Mouse (Mus musculus) embryonic facial prominence, embryonic 11.5 days (tissue): Measurements from ENCODE around the gene Tmem50a. TPM values are rescaled to one million over a fixed set of nuclear protein-coding genes. Genes with fewer than 3 reads are reported as not detected.

Experiments used
- ATAC-seq: fragments of 200-750 bp; cut with Nextera tagmentation; replicated peaks from 2 replicates; pipeline ENCODE4 v1.8.0; 2017; ENCODE audit warnings: low read depth; ENCODE audit not compliant: insufficient number of reproducible peaks, low FRiP score, low TSS enrichment
- DNase-seq: peaks from one replicate; pipeline ENCODE4 v3.0.0-alpha.2; 2015; ENCODE audit warnings: low spot score
- H3K27ac ChIP-seq: fragments of 300-500 bp; sonication (generic); replicated peaks from 2 replicates; pipeline ENCODE4 v1.5.1; 2014; ENCODE audit warnings: mild to moderate bottlenecking, low read depth, low read length, control low read depth
- H3K27me3 ChIP-seq: fragments of 300-500 bp; sonication (generic); 2 replicates; pipeline ENCODE4 v1.6.1; 2014; ENCODE audit warnings: mild to moderate bottlenecking, low read length, moderate library complexity, mixed read lengths; ENCODE audit not compliant: control insufficient read depth, insufficient read depth
- H3K36me3 ChIP-seq: fragments of 300-500 bp; sonication (generic); replicated peaks from 2 replicates; pipeline ENCODE4 v1.6.1; 2014; ENCODE audit warnings: low read depth, mild to moderate bottlenecking, low read length, moderate library complexity, mixed read lengths; ENCODE audit not compliant: control insufficient read depth, insufficient read depth
- H3K4me1 ChIP-seq: fragments of 300-500 bp; sonication (generic); 2 replicates; pipeline ENCODE4 v1.6.1; 2014; ENCODE audit warnings: low read length, mixed read lengths; ENCODE audit not compliant: control insufficient read depth, insufficient read depth
- H3K4me2 ChIP-seq: fragments of 300-500 bp; sonication (generic); 2 replicates; pipeline ENCODE4 v1.6.1; 2014; ENCODE audit warnings: low read depth, mild to moderate bottlenecking, control low read depth, low read length, moderate library complexity
- H3K4me3 ChIP-seq: fragments of 300-500 bp; sonication (generic); 2 replicates; pipeline ENCODE4 v1.5.1; 2014; ENCODE audit warnings: low read depth, low read length, control low read depth
- H3K9ac ChIP-seq: fragments of 300-500 bp; sonication (generic); replicated peaks from 2 replicates; pipeline ENCODE4 v1.6.1; 2014; ENCODE audit warnings: mild to moderate bottlenecking, control low read depth, low read length
- H3K9me3 ChIP-seq: fragments of 300-500 bp; sonication (generic); replicated peaks from 2 replicates; pipeline ENCODE4 v1.6.1; 2016; ENCODE audit warnings: mild to moderate bottlenecking, low read length, inconsistent platforms, mixed read lengths; ENCODE audit not compliant: control insufficient read depth
- WGBS: fragments of 180-500 bp; shearing (Covaris S2); extraction: QIAGEN DNeasy Blood & Tissue Kit; methylation state at CpG from one replicate; pipeline ENCODE4 v1.1.7; 2014; 5-methylcytosine and 5-hydroxymethylcytosine counted together
- polyA plus RNA-seq: library from polyadenylated mRNA; unstranded; fragments of >200 nt; fragmentation: Nextera tagmentation; extraction: Ambion mirVana; gene quantifications from 2 replicates; pipeline ENCODE4 v1.2.1, GENCODE M21; 2014

The Tmem50a gene
- polyA plus RNA-seq, 1 experiment from 2014 or later: 148 TPM

- DNase-seq: no peak
- H3K4me1 ChIP-seq: no peaks in the 10 kb centered on the region; the same call in 1 of the 2 replicates
- H3K27ac ChIP-seq: no peak overlapping the region
- ATAC-seq: no peak
- H3K36me3 ChIP-seq: no peaks in the 10 kb centered on the region
- no peak overlapping the region for H3K9ac ChIP-seq
- WGBS: 20% methylated on average over 8 of the region's 9 CpGs
- no peaks in the 10 kb centered on the region for H3K9me3 ChIP-seq
- no peak overlapping the region for H3K4me3 ChIP-seq
- 0 out of 2 replicates have a peak, but pooled peaks cover 5% of the 10 kb centered on the region for H3K27me3 ChIP-seq
- no peak overlapping the region for H3K4me2 ChIP-seq
Observed at GRCm38 (mm10) chr4:134868490-134868889, 46.3 kb downstream of the Tmem50a start.

- H3K27me3 ChIP-seq: 0 out of 2 replicates have a peak, but pooled peaks cover 5% of the 10 kb centered on the region
- ATAC-seq: no peak
- 84% methylated on average over 10 of the region's 10 CpGs for whole genome bisulfite sequencing
- H3K27ac ChIP-seq: no peak overlapping the region
- H3K4me3 ChIP-seq: no peak overlapping the region
- no peak overlapping the region for H3K9ac ChIP-seq
- H3K4me2 ChIP-seq: no peak overlapping the region
- H3K9me3 ChIP-seq: no peaks in the 10 kb centered on the region
- DNase-seq: no peak
- no peaks in the 10 kb centered on the region for H3K36me3 ChIP-seq
- no peaks in the 10 kb centered on the region; the same call in 1 of the 2 replicates for H3K4me1 ChIP-seq
Observed at GRCm38 (mm10) chr4:134868065-134868464, 46.8 kb downstream of the Tmem50a start.

GRCm38 (mm10) chr4:134867661-134868060 lies 47.2 kb downstream of the Tmem50a start:
- WGBS: 88% methylated on average over 8 of the region's 8 CpGs
- no peak overlapping the region for H3K4me3 ChIP-seq

GRCm38 (mm10) chr4:134867213-134867612 lies 47.6 kb downstream of the Tmem50a start:
- no peak for ATAC-seq
- Histone ChIP-seq H3K4me1 (no peaks in the 10 kb centered on the region; the same call in 1 of the 2 replicates), H3K27ac (no peak overlapping the region), H3K27me3 (0 out of 2 replicates have a peak, but pooled peaks cover 5% of the 10 kb centered on the region), H3K36me3 (no peaks in the 10 kb centered on the region), H3K9me3 (no peaks in the 10 kb centered on the region), H3K4me2 (no peak overlapping the region), H3K4me3 (no peak overlapping the region), H3K9ac (no peak overlapping the region)
- no peak for DNase-seq
- WGBS: 94% methylated on average over 8 of the region's 8 CpGs

More at GRCm38 (mm10) chr4:134867661-134868060, 47.2 kb downstream of the Tmem50a start:
- Histone ChIP-seq H3K4me1 (no peaks in the 10 kb centered on the region; the same call in 1 of the 2 replicates), H3K27ac (no peak overlapping the region), H3K27me3 (0 out of 2 replicates have a peak, but pooled peaks cover 5% of the 10 kb centered on the region), H3K4me2 (no peak overlapping the region), H3K9ac (no peak overlapping the region), H3K9me3 (no peaks in the 10 kb centered on the region), H3K36me3 (no peaks in the 10 kb centered on the region)
- ATAC-seq: no peak
- no peak for DNase-seq

GRCm38 (mm10) chr4:134865789-134866188 lies 49.0 kb downstream of the Tmem50a start:
- no peak for ATAC-seq
- no peaks in the 10 kb centered on the region; the same call in 1 of the 2 replicates for H3K4me1 ChIP-seq
- 0 out of 2 replicates have a peak, but pooled peaks cover 5% of the 10 kb centered on the region for H3K27me3 ChIP-seq
- H3K36me3 ChIP-seq: no peaks in the 10 kb centered on the region
- no peak overlapping the region for H3K4me3 ChIP-seq
- H3K27ac ChIP-seq: no peak overlapping the region
- 89% methylated on average over 5 of the region's 5 CpGs for WGBS
- no peak for DNase-seq
- H3K4me2 ChIP-seq: no peak overlapping the region
- no peak overlapping the region for H3K9ac ChIP-seq
- H3K9me3 ChIP-seq: no peaks in the 10 kb centered on the region

- H3K4me2 ChIP-seq: no peak overlapping the region
- peaks cover 5% of the 10 kb centered on the region; the same call in 1 of the 2 replicates for H3K27me3 ChIP-seq
- H3K36me3 ChIP-seq: no peaks in the 10 kb centered on the region
- no peaks in the 10 kb centered on the region; the same call in 1 of the 2 replicates for H3K4me1 ChIP-seq
- 69% methylated on average over 6 of the region's 6 CpGs for WGBS
- DNase-seq: no peak
- no peak overlapping the region for H3K9ac ChIP-seq
- no peaks in the 10 kb centered on the region for H3K9me3 ChIP-seq
- no peak overlapping the region for H3K27ac ChIP-seq
- H3K4me3 ChIP-seq: no peak overlapping the region
- no peak for ATAC-seq
Observed at GRCm38 (mm10) chr4:134865340-134865739, 49.5 kb downstream of the Tmem50a start.

GRCm38 (mm10) chr4:134863937-134864729 lies 50.7 kb downstream of the Tmem50a start, which contains the start of gene Rhd:
Gene Rhd (plus strand): TSS chr4:134864536.
- no peak within 1 kb of the TSS for H3K4me2 ChIP-seq
- no peaks in the 10 kb centered on the region; the same call in 1 of the 2 replicates for H3K4me1 ChIP-seq
- H3K9ac ChIP-seq: no peak within 1 kb of the TSS
- H3K27ac ChIP-seq: no peak within 1 kb of the TSS
- 68% methylated on average over 14 of the region's 14 CpGs for WGBS
- H3K27me3 ChIP-seq: peaks cover 5% of the 10 kb centered on the region; the same call in 1 of the 2 replicates
- no peaks in the 10 kb centered on the region for H3K36me3 ChIP-seq
- ATAC-seq (no peak), DNase-seq (no peak)
- H3K4me3 ChIP-seq: no peak within 1 kb of the TSS
- H3K9me3 ChIP-seq: no peaks in the 10 kb centered on the region

GRCm38 (mm10) chr4:134862996-134863395 lies 51.8 kb downstream of the Tmem50a start:
- Histone ChIP-seq H3K9ac (no peak overlapping the region), H3K36me3 (no peaks in the 10 kb centered on the region), H3K27me3 (no peaks in the 10 kb centered on the region; the same call in 1 of the 2 replicates), H3K4me1 (no peaks in the 10 kb centered on the region), H3K27ac (no peak overlapping the region), H3K9me3 (no peaks in the 10 kb centered on the region), H3K4me3 (no peak overlapping the region), H3K4me2 (no peak overlapping the region)
- ATAC-seq (no peak), DNase-seq (no peak)
- WGBS: 79% methylated on average over 7 of the region's 7 CpGs
